Mouse (Mus musculus): ENCODE data around the gene Gpd1.

DNA sequence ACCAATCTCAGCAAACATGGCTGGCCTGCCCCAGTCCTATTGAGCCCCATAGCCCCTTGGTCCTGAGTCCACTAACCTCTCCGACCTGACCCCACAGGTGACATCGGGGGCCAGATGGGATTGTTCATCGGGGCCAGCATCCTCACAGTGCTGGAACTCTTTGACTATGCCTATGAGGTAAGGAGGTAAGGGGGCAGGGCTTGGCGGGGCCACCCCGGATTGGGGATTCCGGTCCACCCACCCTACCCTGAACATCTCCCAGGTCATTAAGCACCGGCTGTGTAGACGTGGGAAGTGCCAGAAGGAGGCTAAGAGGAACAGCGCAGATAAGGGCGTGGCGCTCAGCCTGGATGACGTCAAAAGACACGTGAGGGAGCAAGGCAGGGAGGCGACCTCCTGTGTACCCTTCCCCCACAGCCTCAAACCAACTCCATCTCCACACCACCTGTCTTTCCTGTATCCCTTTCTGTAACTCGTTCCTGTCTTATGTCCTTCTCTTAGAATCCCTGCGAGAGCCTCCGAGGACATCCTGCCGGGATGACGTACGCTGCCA, 18.7 kb upstream of the Gpd1 start:
- TF ChIP-seq CTCF (IDR thresholded peaks at IDR 0.05; ENCODE audit: borderline replicate concordance, control insufficient read depth, extremely low read depth, insufficient read depth, low read length, poor library complexity) (no peak), POLR2A (IDR thresholded peaks at IDR 0.05; ENCODE audit: control insufficient read depth, extremely low read depth, insufficient read depth, low read length, poor library complexity) (no peak)

Measured in thymus, adult 2 months (tissue).